Mouse (Mus musculus): ENCODE measurements around the gene Tgif2. TPM values are rescaled to one million over a fixed set of nuclear protein-coding genes. Genes with fewer than 3 reads are reported as not detected.

Gene Tgif2
- polyA plus RNA-seq (2012; rRNA removed): 1.0 and 1.8 TPM in 2 replicates

GRCm38 (mm10) chr2:156839319-156840191 lies at the start of gene Tgif2:
Tgif2 (plus strand) TSS chr2:156840007.

GRCm38 (mm10) chr2:156857835-156858234 lies 18.0 kb downstream of the Tgif2 start, which contains the start of gene 4930518I15Rik:
4930518I15Rik (minus strand) TSS chr2:156857946.

GRCm38 (mm10) chr2:156862772-156863486 lies 23.1 kb downstream of the Tgif2 start, which contains the start of gene Rab5if:
Rab5if (plus strand) TSS chr2:156863128.

DNA sequence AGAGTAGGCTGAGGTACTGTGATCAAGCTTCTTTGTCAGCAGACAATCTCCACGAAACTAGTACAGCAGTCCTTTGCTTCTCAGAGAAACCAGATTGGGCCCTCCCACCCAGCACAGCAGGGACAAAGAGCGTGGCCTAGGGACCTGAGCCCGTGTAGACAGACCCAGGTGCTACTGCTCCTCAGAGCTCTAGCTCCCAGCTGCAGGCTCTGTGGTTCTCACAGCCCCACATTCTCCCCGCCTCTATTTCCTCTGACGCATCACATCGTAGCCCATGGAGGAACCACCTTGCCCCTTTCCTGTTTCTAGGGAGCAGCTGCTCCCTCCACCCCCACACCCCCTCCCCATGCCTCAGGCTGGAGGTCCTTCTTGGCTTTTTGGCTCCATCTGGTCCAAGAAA lies 47.2 kb downstream of the Tgif2 start, which contains the start of gene Sla2:
Sla2 (minus strand) TSS at position 176 of the 400 bp plus-strand sequence.

Other genes with a start within 250 kb of the Tgif2 start
- gene Dlgap4, start 226.3 kb upstream of the Tgif2 start, polyA plus RNA-seq (2012; rRNA removed): 54.5 and 70.0 TPM in 2 replicates
- gene Myl9, start 64.6 kb upstream of the Tgif2 start, polyA plus RNA-seq (2012; rRNA removed): 680 and 914 TPM in 2 replicates
- gene 4930518I15Rik, start 17.9 kb downstream of the Tgif2 start, polyA plus RNA-seq (2012; rRNA removed): 0.23 TPM in 1 of 2 replicates, not detected in the other
- 48.9 and 114 TPM in 2 replicates for gene Rab5if, start 23.1 kb downstream of the Tgif2 start, polyA plus RNA-seq (2012; rRNA removed)
- gene Sla2, start 47.2 kb downstream of the Tgif2 start, polyA plus RNA-seq (2012; rRNA removed): 0.04 and 0.11 TPM in 2 replicates
- gene Ndrg3, start 152.0 kb downstream of the Tgif2 start, polyA plus RNA-seq (2012; rRNA removed): 12.9 and 15.8 TPM in 2 replicates
- 0.25 and 0.35 TPM in 2 replicates for gene Dsn1, start 167.1 kb downstream of the Tgif2 start, polyA plus RNA-seq (2012; rRNA removed)
- gene Soga1, start 239.2 kb downstream of the Tgif2 start, polyA plus RNA-seq (2012; rRNA removed): 2.6 and 3.6 TPM in 2 replicates
- 0.14 TPM in 1 of 2 replicates, not detected in the other for gene Tldc2, start 247.0 kb downstream of the Tgif2 start, polyA plus RNA-seq (2012; rRNA removed)